Mouse (Mus musculus) forebrain, embryonic 10.5 days (tissue): ENCODE results near the gene Acin1. TPM values are rescaled to one million over a fixed set of nuclear protein-coding genes. Genes with fewer than 3 reads are reported as not detected.
A peak's percentile ranks its signal among the peaks of the same experiment; 100 is the strongest.

Experiments
- DNase-seq: peaks from one replicate; pipeline ENCODE4 v3.0.0-alpha.2; 2017; ENCODE audit warnings: low spot score; ENCODE audit errors: extremely low spot score
- H3K27ac ChIP-seq: fragments of 300-500 bp; sonication (generic); 2 replicates; pipeline ENCODE4 v1.5.1; 2016; ENCODE audit warnings: mild to moderate bottlenecking
- H3K27me3 ChIP-seq: fragments of 300-500 bp; sonication (generic); 2 replicates; pipeline ENCODE4 v1.6.1; 2016; ENCODE audit warnings: mild to moderate bottlenecking; ENCODE audit not compliant: poor library complexity, severe bottlenecking
- H3K36me3 ChIP-seq: fragments of 300-500 bp; sonication (generic); replicated peaks from 2 replicates; pipeline ENCODE4 v1.6.1; 2016; ENCODE audit warnings: mild to moderate bottlenecking, moderate library complexity
- H3K4me1 ChIP-seq: fragments of 300-500 bp; sonication (generic); 2 replicates; pipeline ENCODE4 v1.6.1; 2016
- H3K4me3 ChIP-seq: fragments of 300-500 bp; sonication (generic); 2 replicates; pipeline ENCODE4 v1.5.1; 2016; ENCODE audit warnings: mild to moderate bottlenecking, moderate library complexity
- H3K9me3 ChIP-seq: fragments of 300-500 bp; sonication (generic); 2 replicates; pipeline ENCODE4 v1.6.1; 2016; ENCODE audit warnings: mild to moderate bottlenecking, moderate library complexity
- WGBS: fragments of 180-500 bp; shearing (Covaris S2); methylation state at CpG from one replicate; pipeline ENCODE4 v1.1.7; 2016; 5-methylcytosine and 5-hydroxymethylcytosine counted together
- polyA plus RNA-seq: library from polyadenylated mRNA; unstranded; fragments of >200 nt; fragmentation: Nextera tagmentation; extraction: Ambion mirVana; gene quantifications from 2 replicates; pipeline ENCODE4 v1.2.1, GENCODE M21; 2016

Gene Acin1
- polyA plus RNA-seq, 1 experiment from 2014 or later, result 146 TPM

- Histone ChIP-seq H3K27ac (no peak overlapping the region), H3K27me3 (no peaks in the 10 kb centered on the region), H3K4me1 (peaks cover 6% of the 10 kb centered on the region; the same call in 1 of the 2 replicates), H3K36me3 (peaks cover 52% of the 10 kb centered on the region), H3K9me3 (no peaks in the 10 kb centered on the region), H3K4me3 (no peak overlapping the region)
- 90% methylated on average over 6 of the region's 6 CpGs for WGBS
- DNase-seq, result no peak
These were observed 76.1 kb downstream of the Acin1 start for GRCm38 (mm10) chr14:54610648-54611047.

DNA sequence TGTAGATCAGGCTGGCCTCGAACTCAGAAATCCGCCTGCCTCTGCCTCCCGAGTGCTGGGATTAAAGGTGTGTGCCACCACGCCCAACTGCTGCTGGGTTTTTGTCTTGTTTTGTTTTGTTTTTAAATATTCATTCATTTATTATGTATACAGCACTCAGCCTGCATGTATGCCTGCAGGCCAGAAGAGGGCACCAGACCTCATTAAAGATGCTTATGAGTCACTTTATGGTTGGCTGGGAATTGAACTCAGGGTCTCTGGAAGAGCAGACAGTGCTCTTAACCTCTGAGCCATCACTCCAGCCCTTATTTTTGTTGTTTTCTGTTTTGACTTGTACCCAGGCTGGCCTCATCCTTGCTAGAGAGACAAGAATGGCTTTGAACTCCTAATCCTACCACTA lies 76.8 kb downstream of the Acin1 start:
- H3K9me3 ChIP-seq, result no peaks in the 10 kb centered on the region
- peaks cover 12% of the 10 kb centered on the region for H3K4me1 ChIP-seq
- peaks cover 45% of the 10 kb centered on the region for H3K36me3 ChIP-seq
- H3K27ac ChIP-seq, result no peak overlapping the region
- H3K4me3 ChIP-seq, result no peak overlapping the region
- WGBS, result 80% methylated on average over 4 of the region's 4 CpGs
- H3K27me3 ChIP-seq, result no peaks in the 10 kb centered on the region
- DNase-seq, result no peak

DNA sequence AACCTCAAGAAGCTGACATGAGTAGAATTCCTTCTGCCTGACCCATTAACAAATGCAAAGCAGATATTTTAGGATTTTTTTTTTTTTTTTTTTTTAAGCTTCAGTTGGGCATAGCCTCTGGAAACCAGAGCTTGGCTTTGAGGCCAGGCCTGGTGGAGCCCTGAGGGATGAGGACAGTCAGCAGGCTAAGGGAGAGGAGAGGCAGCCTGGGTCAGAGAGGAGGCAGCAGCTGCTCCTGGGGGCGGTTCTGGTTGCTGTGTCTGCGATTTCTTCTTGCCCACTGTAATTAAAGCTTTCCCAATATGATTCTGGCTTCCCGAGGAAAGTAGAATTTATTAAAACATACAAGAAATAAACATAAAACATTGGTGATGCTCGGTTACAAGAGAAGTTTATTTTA lies 77.5 kb downstream of the Acin1 start:
- H3K27me3 ChIP-seq, result no peaks in the 10 kb centered on the region
- H3K9me3 ChIP-seq, result no peaks in the 10 kb centered on the region
- 89% methylated on average over 4 of the region's 4 CpGs for WGBS
- DNase-seq, result no peak
- no peak overlapping the region for H3K4me3 ChIP-seq
- H3K4me1 ChIP-seq, result peaks cover 19% of the 10 kb centered on the region
- peaks cover 38% of the 10 kb centered on the region for H3K36me3 ChIP-seq
- no peak overlapping the region for H3K27ac ChIP-seq

- no peaks in the 10 kb centered on the region for H3K27me3 ChIP-seq
- DNase-seq, result no peak
- no peaks in the 10 kb centered on the region for H3K9me3 ChIP-seq
- peaks cover 22% of the 10 kb centered on the region for H3K36me3 ChIP-seq
- no peak overlapping the region for H3K27ac ChIP-seq
- peaks cover 34% of the 10 kb centered on the region for H3K4me1 ChIP-seq
- H3K4me3 ChIP-seq, result no peak overlapping the region
- WGBS, result 67% methylated on average over 8 of the region's 8 CpGs
These were observed 79.5 kb downstream of the Acin1 start for GRCm38 (mm10) chr14:54607226-54607625.

- peak within 1 kb of the TSS; percentile 60 for H3K4me3 ChIP-seq
- H3K27me3 ChIP-seq, result no peaks in the 10 kb centered on the region
- 1% methylated on average over 39 of the region's 39 CpGs for WGBS
- H3K9me3 ChIP-seq, result no peaks in the 10 kb centered on the region
- DNase-seq, result peak; percentile 69
- peaks cover 10% of the 10 kb centered on the region for H3K36me3 ChIP-seq
- peak within 1 kb of the TSS; percentile 90 for H3K27ac ChIP-seq
- peaks cover 35% of the 10 kb centered on the region for H3K4me1 ChIP-seq
These were observed 80.9 kb downstream of the Acin1 start, which contains the start of gene 4931414P19Rik for GRCm38 (mm10) chr14:54605752-54606321. TSS of gene 4931414P19Rik (minus strand) at chr14:54605993.

GRCm38 (mm10) chr14:54603686-54604085 lies 83.0 kb downstream of the Acin1 start:
- H3K4me3 ChIP-seq, result peak overlapping the region; percentile 61
- 83% methylated on average over 8 of the region's 8 CpGs for WGBS
- no peaks in the 10 kb centered on the region for H3K9me3 ChIP-seq
- H3K36me3 ChIP-seq, result 0 out of 2 replicates have a peak, but pooled peaks cover 4% of the 10 kb centered on the region
- H3K27me3 ChIP-seq, result no peaks in the 10 kb centered on the region
- H3K4me1 ChIP-seq, result peaks cover 35% of the 10 kb centered on the region
- DNase-seq, result no peak
- H3K27ac ChIP-seq, result peak overlapping the region; percentile 93

GRCm38 (mm10) chr14:54603038-54603654 lies 83.6 kb downstream of the Acin1 start:
- Histone ChIP-seq H3K27me3 (no peaks in the 10 kb centered on the region), H3K27ac (peak overlapping the region; percentile 93), H3K4me3 (peak overlapping the region; percentile 61), H3K36me3 (0 out of 2 replicates have a peak, but pooled peaks cover 4% of the 10 kb centered on the region), H3K9me3 (no peaks in the 10 kb centered on the region), H3K4me1 (peaks cover 35% of the 10 kb centered on the region)
- peak; percentile 94 for DNase-seq
- under 1% methylated on average over 46 of the region's 46 CpGs for WGBS

- H3K4me3 ChIP-seq, result peak overlapping the region; percentile 61
- peaks cover 35% of the 10 kb centered on the region for H3K4me1 ChIP-seq
- 52% methylated on average over 4 of the region's 4 CpGs for WGBS
- 0 out of 2 replicates have a peak, but pooled peaks cover 4% of the 10 kb centered on the region for H3K36me3 ChIP-seq
- H3K27ac ChIP-seq, result peak overlapping the region; percentile 93
- no peaks in the 10 kb centered on the region for H3K9me3 ChIP-seq
- DNase-seq, result no peak
- H3K27me3 ChIP-seq, result no peaks in the 10 kb centered on the region
These were observed 84.1 kb downstream of the Acin1 start for GRCm38 (mm10) chr14:54602613-54603012.

DNA sequence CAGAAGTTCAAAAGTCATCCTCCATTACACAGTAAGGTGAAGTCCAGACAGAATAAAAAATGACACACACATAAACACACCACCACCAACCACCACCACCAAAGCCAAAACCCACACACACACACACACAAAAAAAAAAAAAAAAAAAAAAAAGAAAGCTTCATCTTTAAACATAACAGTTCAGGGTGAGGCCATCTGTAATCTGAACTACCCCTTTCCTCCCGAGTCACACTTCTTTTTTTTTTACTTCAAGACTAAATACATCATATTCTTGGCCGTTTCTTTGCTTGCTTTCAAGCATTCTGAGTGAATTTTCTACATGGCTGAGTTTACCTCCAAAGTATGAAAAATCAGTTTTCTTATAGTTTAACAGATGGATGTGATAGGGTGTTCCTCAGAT lies 85.1 kb downstream of the Acin1 start:
- H3K27me3 ChIP-seq, result no peaks in the 10 kb centered on the region
- peaks cover 35% of the 10 kb centered on the region for H3K4me1 ChIP-seq
- no peak overlapping the region for H3K4me3 ChIP-seq
- no peak overlapping the region for H3K27ac ChIP-seq
- H3K9me3 ChIP-seq, result no peaks in the 10 kb centered on the region
- 94% methylated on average over 2 of the region's 2 CpGs for WGBS
- peaks cover 9% of the 10 kb centered on the region for H3K36me3 ChIP-seq
- no peak for DNase-seq

- H3K9me3 ChIP-seq, result peaks cover 8% of the 10 kb centered on the region; the same call in 1 of the 2 replicates
- H3K36me3 ChIP-seq, result peaks cover 35% of the 10 kb centered on the region
- no peak overlapping the region for H3K27ac ChIP-seq
- WGBS, result 77% methylated on average over 7 of the region's 7 CpGs
- H3K27me3 ChIP-seq, result no peaks in the 10 kb centered on the region
- H3K4me3 ChIP-seq, result no peak overlapping the region
- peaks cover 9% of the 10 kb centered on the region for H3K4me1 ChIP-seq
- DNase-seq, result no peak
These were observed 89.6 kb downstream of the Acin1 start for GRCm38 (mm10) chr14:54597084-54597483.

GRCm38 (mm10) chr14:54594631-54595414 lies 91.9 kb downstream of the Acin1 start:
- Histone ChIP-seq H3K4me3 (peak overlapping the region; percentile 3; the same call in 1 of the 2 replicates), H3K36me3 (peaks cover 51% of the 10 kb centered on the region), H3K27ac (0 out of 2 replicates have a peak overlapping the region, but pooled peaks have one; percentile 25)

GRCm38 (mm10) chr14:54594055-54594454 lies 92.7 kb downstream of the Acin1 start:
- Histone ChIP-seq H3K36me3 (peaks cover 48% of the 10 kb centered on the region), H3K9me3 (peaks cover 8% of the 10 kb centered on the region; the same call in 1 of the 2 replicates), H3K4me3 (no peak overlapping the region), H3K27ac (no peak overlapping the region), H3K4me1 (peaks cover 9% of the 10 kb centered on the region), H3K27me3 (no peaks in the 10 kb centered on the region)
- WGBS, result 89% methylated on average over 3 of the region's 3 CpGs
- DNase-seq, result no peak

More at GRCm38 (mm10) chr14:54594631-54595414, 91.9 kb downstream of the Acin1 start:
- Histone ChIP-seq H3K27me3 (no peaks in the 10 kb centered on the region), H3K4me1 (peaks cover 9% of the 10 kb centered on the region), H3K9me3 (peaks cover 8% of the 10 kb centered on the region; the same call in 1 of the 2 replicates)
- no peak for DNase-seq
- WGBS, result 67% methylated on average over 28 of the region's 28 CpGs
